47 mouse cellular contexts compared by ENCODE assay signal in genomic region chr7:24640450-24640849, GRCm38 (mm10). TPM values are rescaled to one million over a fixed set of nuclear protein-coding genes. Genes with fewer than 3 reads are reported as not detected.
"Had no signal": no experiment of that assay in that cellular context is flagged by ENCODE, and none has a peak within 500 bp of the region (broad histone marks: within the 10 kb centered on the region; RNA-seq: fewer than 3 reads in every experiment).

No protein-coding gene starts in this region.

- H3K9me3 ChIP-seq: limb, embryonic 10.5 days; limb, embryonic 12.5 days; limb, embryonic 13.5 days; limb, embryonic 15.5 days; liver, embryonic 12.5 days; liver, embryonic 13.5 days; liver, embryonic 15.5 days; lung, embryonic 15.5 days; megakaryocyte, embryonic 14.5 days; midbrain, embryonic 10.5 days; midbrain, embryonic 12.5 days; midbrain, embryonic 13.5 days; midbrain, embryonic 15.5 days; neural tube, embryonic 12.5 days had no signal

- H3K4me2 ChIP-seq: limb, embryonic 12.5 days; limb, embryonic 13.5 days; limb, embryonic 15.5 days; liver, embryonic 11.5 days; liver, embryonic 12.5 days; liver, embryonic 13.5 days; liver, embryonic 15.5 days; lung, embryonic 14.5 days; lung, embryonic 15.5 days; midbrain, embryonic 11.5 days; midbrain, embryonic 12.5 days; midbrain, embryonic 13.5 days; midbrain, embryonic 15.5 days; neural tube, embryonic 12.5 days had no signal

- H3K4me3 ChIP-seq: limb, embryonic 10.5 days; limb, embryonic 12.5 days; limb, embryonic 13.5 days; limb, embryonic 15.5 days; liver, embryonic 12.5 days; liver, embryonic 13.5 days; liver, embryonic 15.5 days; lung, embryonic 15.5 days; megakaryocyte, embryonic 14.5 days; midbrain, embryonic 10.5 days; midbrain, embryonic 12.5 days; midbrain, embryonic 13.5 days; midbrain, embryonic 15.5 days; myocyte; neural tube, embryonic 12.5 days had no signal

- H3K27ac ChIP-seq: limb, embryonic 10.5 days; limb, embryonic 12.5 days; limb, embryonic 13.5 days; limb, embryonic 15.5 days; liver, embryonic 12.5 days; liver, embryonic 13.5 days; liver, embryonic 14.5 days; liver, embryonic 15.5 days; lung, embryonic 15.5 days; macrophage; midbrain, embryonic 10.5 days; midbrain, embryonic 12.5 days; midbrain, embryonic 13.5 days; midbrain, embryonic 15.5 days; neural tube, embryonic 12.5 days had no signal

- DNase-seq: left cerebral cortex, postnatal 4 days; liver; liver, embryonic 13.5 days; liver, postnatal 0 days; lung, adult 18-20 months; lung, adult 2 months; lung, embryonic 14.5 days; lung, postnatal 10 days; lung, postnatal 14 days; lung, postnatal 36 days; lung, postnatal 4 days; midbrain, embryonic 14.5 days had no signal

- H3K36me3 ChIP-seq: limb, embryonic 10.5 days; limb, embryonic 12.5 days; limb, embryonic 13.5 days; limb, embryonic 15.5 days; liver, embryonic 12.5 days; liver, embryonic 13.5 days; liver, embryonic 15.5 days; lung, embryonic 15.5 days; midbrain, embryonic 10.5 days; midbrain, embryonic 12.5 days; midbrain, embryonic 13.5 days; midbrain, embryonic 15.5 days; neural tube, embryonic 12.5 days had no signal

- H3K9ac ChIP-seq: limb, embryonic 12.5 days; limb, embryonic 13.5 days; limb, embryonic 15.5 days; liver, embryonic 12.5 days; liver, embryonic 13.5 days; liver, embryonic 14.5 days; liver, embryonic 15.5 days; liver, postnatal 0 days; lung, embryonic 14.5 days; lung, embryonic 15.5 days; midbrain, embryonic 12.5 days; midbrain, embryonic 13.5 days; midbrain, embryonic 15.5 days; neural tube, embryonic 12.5 days had no signal

RNA-seq across cellular contexts. Expression of gene Lypd3, which starts 4.1 kb away (rescaled TPM):
- total RNA-seq: liver, adult 2 months; megakaryocyte progenitor cell, adult 5-6 weeks; megakaryocyte, adult 5-6 weeks; megakaryocyte-erythroid progenitor cell, adult 5-6 weeks; monocyte, adult 5-6 weeks had no signal
- polyA plus RNA-seq: liver, adult 2 months; liver, embryonic 12.5 days; liver, embryonic 13.5 days; liver, embryonic 15.5 days; liver, postnatal 0 days; lung, postnatal 0 days; macrophage; midbrain, embryonic 13.5 days; myocyte had no signal

RNA-seq across cellular contexts. Expression of gene Phldb3, which starts 29.9 kb away (rescaled TPM):
- polyA plus RNA-seq: midbrain, embryonic 10.5 days; midbrain, embryonic 11.5 days; midbrain, embryonic 12.5 days; midbrain, embryonic 13.5 days; midbrain, embryonic 14.5 days; midbrain, embryonic 15.5 days; midbrain, embryonic 16.5 days; midbrain, postnatal 0 days; neural tube, embryonic 11.5 days; neural tube, embryonic 12.5 days had no signal

RNA-seq across cellular contexts. Expression of gene Tex101, which starts 36.0 kb away (rescaled TPM):
- total RNA-seq: left cerebral cortex, adult 8-10 months; left cerebral cortex, postnatal 10 days; left cerebral cortex, postnatal 14 days; left cerebral cortex, postnatal 36 days; left cerebral cortex, postnatal 4 days; liver, adult 2 months; megakaryocyte progenitor cell, adult 5-6 weeks; megakaryocyte, adult 5-6 weeks; megakaryocyte-erythroid progenitor cell, adult 5-6 weeks; midbrain, postnatal 0 days; monocyte, adult 5-6 weeks had no signal
- polyA plus RNA-seq: limb, embryonic 10.5 days; limb, embryonic 11.5 days; limb, embryonic 12.5 days; limb, embryonic 13.5 days; limb, embryonic 14.5 days; limb, embryonic 15.5 days; liver, adult 2 months; liver, embryonic 11.5 days; liver, embryonic 12.5 days; liver, embryonic 13.5 days; liver, embryonic 14.5 days; liver, embryonic 16.5 days; liver, postnatal 0 days; lung, adult 2 months; lung, embryonic 14.5 days; lung, embryonic 15.5 days; lung, embryonic 16.5 days; lung, postnatal 0 days; macrophage; midbrain, embryonic 10.5 days; midbrain, embryonic 11.5 days; midbrain, embryonic 12.5 days; midbrain, embryonic 14.5 days; midbrain, embryonic 15.5 days; midbrain, embryonic 16.5 days; midbrain, postnatal 0 days; myocyte; neural tube, embryonic 11.5 days; neural tube, embryonic 12.5 days had no signal

RNA-seq across cellular contexts. Expression of gene Zfp575, which starts 53.0 kb away (rescaled TPM):
- total RNA-seq: liver, adult 2 months; megakaryocyte-erythroid progenitor cell, adult 5-6 weeks; monocyte, adult 5-6 weeks had no signal
- polyA plus RNA-seq: liver, adult 2 months had no signal
